Mouse (Mus musculus) neural tube, embryonic 14.5 days (tissue): Measurements from ENCODE around the gene Gjb2. TPM values are rescaled to one million over a fixed set of nuclear protein-coding genes. Genes with fewer than 3 reads are reported as not detected.

Experiments used
- ATAC-seq: fragments of 200-750 bp; cut with Nextera tagmentation; 2 replicates; pipeline ENCODE4 v1.8.0; 2017; ENCODE audit warnings: low read depth, mild to moderate bottlenecking, moderate TSS enrichment, moderate library complexity
- H3K27ac ChIP-seq: fragments of 300-500 bp; sonication (generic); 2 replicates; pipeline ENCODE4 v1.5.1; 2014; ENCODE audit warnings: low read depth, mild to moderate bottlenecking, control low read depth, low read length, moderate library complexity, mixed read lengths
- H3K27me3 ChIP-seq: fragments of 300-500 bp; sonication (generic); 2 replicates; pipeline ENCODE4 v1.6.1; 2014; ENCODE audit warnings: low read length; ENCODE audit not compliant: control insufficient read depth, insufficient read depth
- H3K36me3 ChIP-seq: fragments of 300-500 bp; sonication (generic); 2 replicates; pipeline ENCODE4 v1.6.1; 2014; ENCODE audit warnings: low read length, mixed read lengths; ENCODE audit not compliant: control insufficient read depth, insufficient read depth
- H3K4me1 ChIP-seq: fragments of 300-500 bp; sonication (generic); 2 replicates; pipeline ENCODE4 v1.6.1; 2014; ENCODE audit warnings: low read length; ENCODE audit not compliant: control insufficient read depth, insufficient read depth
- H3K4me2 ChIP-seq: fragments of 300-500 bp; sonication (generic); 2 replicates; pipeline ENCODE4 v1.6.1; 2014; ENCODE audit warnings: mild to moderate bottlenecking, low read depth, low read length, control low read depth
- H3K4me3 ChIP-seq: fragments of 300-500 bp; sonication (generic); 2 replicates; pipeline ENCODE4 v1.5.1; 2014; ENCODE audit warnings: low read depth, low read length, control low read depth, mixed read lengths
- H3K9ac ChIP-seq: fragments of 300-500 bp; sonication (generic); replicated peaks from 2 replicates; pipeline ENCODE4 v1.6.1; 2014; ENCODE audit warnings: low read depth, mild to moderate bottlenecking, control low read depth, low read length, mixed read lengths
- H3K9me3 ChIP-seq: fragments of 300-500 bp; sonication (generic); 2 replicates; pipeline ENCODE4 v1.6.1; 2016; ENCODE audit warnings: low read length; ENCODE audit not compliant: control insufficient read depth
- WGBS: fragments of 180-500 bp; shearing (Covaris S2); extraction: QIAGEN DNeasy Blood & Tissue Kit; methylation state at CpG from one replicate; pipeline ENCODE4 v1.1.7; 2014; 5-methylcytosine and 5-hydroxymethylcytosine counted together
- polyA plus RNA-seq: library from polyadenylated mRNA; unstranded; fragments of >200 nt; fragmentation: Nextera tagmentation; extraction: Ambion mirVana; gene quantifications from 2 replicates; pipeline ENCODE4 v1.2.1, GENCODE M21; 2014

Gene Gjb2
- polyA plus RNA-seq, 1 experiment from 2014 or later: 1.3 TPM

DNA sequence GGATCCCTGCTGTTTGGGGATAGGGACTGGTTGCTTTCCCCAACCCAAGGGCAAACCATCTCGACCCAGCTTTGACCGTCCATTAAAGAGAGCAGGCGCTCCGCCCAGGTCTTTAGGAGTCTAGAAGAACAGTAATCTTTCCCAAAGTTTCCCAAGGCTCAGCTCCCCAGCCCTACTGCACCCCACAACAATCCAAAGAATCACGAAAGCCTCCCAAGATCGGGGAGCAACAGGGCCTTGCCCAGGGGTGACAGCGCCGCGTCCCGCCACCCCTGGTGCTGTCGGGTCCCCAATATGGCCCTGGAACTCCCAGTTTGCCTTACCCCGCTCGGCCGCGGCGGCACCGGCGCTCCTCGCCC, 47.3 kb downstream of the Gjb2 start:
- peak overlapping the region; percentile 83 for H3K4me2 ChIP-seq
- peaks cover 9% of the 10 kb centered on the region; the same call in 1 of the 2 replicates for H3K4me1 ChIP-seq
- H3K9ac ChIP-seq: no peak overlapping the region
- peak overlapping the region; percentile 43 for H3K4me3 ChIP-seq
- no peak overlapping the region for H3K27ac ChIP-seq
- no peak for ATAC-seq
- WGBS: 4% methylated on average over 19 of the region's 19 CpGs
- no peaks in the 10 kb centered on the region for H3K36me3 ChIP-seq
- no peaks in the 10 kb centered on the region for H3K9me3 ChIP-seq
- H3K27me3 ChIP-seq: peaks cover 34% of the 10 kb centered on the region

DNA sequence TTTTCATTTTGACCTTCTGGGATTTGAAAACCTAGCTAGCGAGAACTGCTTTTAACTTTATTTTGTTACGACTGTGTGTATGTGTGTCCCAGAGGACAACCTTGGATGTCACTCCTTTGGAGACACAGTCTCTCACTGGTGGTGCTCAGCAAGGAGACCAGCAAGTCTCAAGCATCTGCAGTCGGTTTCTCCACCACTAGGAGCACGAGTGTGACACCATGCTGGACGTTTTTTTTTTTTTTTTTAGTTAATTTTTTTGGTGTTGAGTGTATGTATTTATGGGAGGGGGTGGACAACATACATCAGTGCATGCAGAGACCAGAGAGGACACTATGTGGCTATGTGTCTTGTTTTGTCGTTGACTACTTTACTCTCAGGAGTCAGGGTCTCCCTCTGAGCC, 51.8 kb downstream of the Gjb2 start:
- Histone ChIP-seq H3K36me3 (no peaks in the 10 kb centered on the region), H3K4me3 (no peak overlapping the region), H3K9me3 (no peaks in the 10 kb centered on the region), H3K9ac (no peak overlapping the region), H3K27me3 (peaks cover 17% of the 10 kb centered on the region), H3K27ac (no peak overlapping the region), H3K4me1 (peaks cover 6% of the 10 kb centered on the region; the same call in 1 of the 2 replicates), H3K4me2 (no peak overlapping the region)
- WGBS: 67% methylated on average over 6 of the region's 6 CpGs
- no peak for ATAC-seq

Other genes starting within 250 kb of the Gjb2 start
- gene Zmym2, start 218.0 kb downstream of the Gjb2 start, polyA plus RNA-seq: 59.9 and 61.0 TPM in 2 replicates
- 1.6 TPM in 1 of 2 replicates, not detected in the other for gene Gja3, start 46.6 kb downstream of the Gjb2 start, polyA plus RNA-seq
- gene Gm4491, start 11.2 kb upstream of the Gjb2 start, polyA plus RNA-seq: not detected in 2 replicates
- gene Gjb6, start 28.9 kb upstream of the Gjb2 start, polyA plus RNA-seq: 1.1 and 25.5 TPM in 2 replicates